Mouse (Mus musculus): ENCODE measurements around the gene Tcirg1. TPM values are rescaled to one million over a fixed set of nuclear protein-coding genes. Genes with fewer than 3 reads are reported as not detected.

The Tcirg1 gene
- polyA plus RNA-seq, 1 experiment, result 75.4 TPM

- no peak for DNase-seq (ENCODE audit: low read depth)
Observed at GRCm38 (mm10) chr19:3851979-3852681, 54.8 kb downstream of the Tcirg1 start.

GRCm38 (mm10) chr19:3851502-3851962, 55.4 kb downstream of the Tcirg1 start, which contains the start of gene Chka:
Gene Chka, plus strand, starts transcription at chr19:3851773.
- DNase-seq (ENCODE audit: low read depth), result no peak

- no peak for DNase-seq (ENCODE audit: low read depth)
Observed at GRCm38 (mm10) chr19:3850847-3851469, 56.0 kb downstream of the Tcirg1 start.

- DNase-seq (ENCODE audit: low read depth), result no peak
Observed at GRCm38 (mm10) chr19:3850076-3850475, 56.9 kb downstream of the Tcirg1 start.

GRCm38 (mm10) chr19:3849251-3849650, 57.7 kb downstream of the Tcirg1 start:
- DNase-seq (ENCODE audit: low read depth), result no peak

- no peak for DNase-seq (ENCODE audit: low read depth)
Observed at GRCm38 (mm10) chr19:3848207-3848808, 58.6 kb downstream of the Tcirg1 start.

GRCm38 (mm10) chr19:3847711-3848110, 59.2 kb downstream of the Tcirg1 start:
- no peak for DNase-seq (ENCODE audit: low read depth)

- DNase-seq (ENCODE audit: low read depth), result no peak
Observed at GRCm38 (mm10) chr19:3846676-3847604, 60.0 kb downstream of the Tcirg1 start.

Other genes starting within 250 kb of the Tcirg1 start
- 44.1 and 65.8 TPM in 2 replicates for gene Lrp5, start 220.6 kb downstream of the Tcirg1 start, polyA plus RNA-seq (2012; rRNA removed)
- gene 1810055G02Rik, start 198.8 kb downstream of the Tcirg1 start, polyA plus RNA-seq (2012; rRNA removed), result 48.9 and 69.4 TPM in 2 replicates
- 14.9 and 21.8 TPM in 2 replicates for gene Kmt5b, start 139.7 kb downstream of the Tcirg1 start, polyA plus RNA-seq (2012; rRNA removed)
- 53.3 and 55.9 TPM in 2 replicates for gene Chka, start 55.4 kb downstream of the Tcirg1 start, polyA plus RNA-seq (2012; rRNA removed)
- gene Ndufs8, start 5.6 kb upstream of the Tcirg1 start, polyA plus RNA-seq (2012; rRNA removed), result 225 and 260 TPM in 2 replicates
- gene Aldh3b1, start 22.7 kb upstream of the Tcirg1 start, polyA plus RNA-seq (2012; rRNA removed), result 9.2 and 12.7 TPM in 2 replicates
- gene Unc93b1, start 28.1 kb upstream of the Tcirg1 start, polyA plus RNA-seq (2012; rRNA removed), result 93.7 TPM in 2 replicates
- 0.51 and 0.86 TPM in 2 replicates for gene Aldh3b3, start 51.5 kb upstream of the Tcirg1 start, polyA plus RNA-seq (2012; rRNA removed)
- 20.1 and 30.9 TPM in 2 replicates for gene Aldh3b2, start 65.2 kb upstream of the Tcirg1 start, polyA plus RNA-seq (2012; rRNA removed)
- 45.4 and 50.9 TPM in 2 replicates for gene Acy3, start 79.4 kb upstream of the Tcirg1 start, polyA plus RNA-seq (2012; rRNA removed)
- gene Tbx10, start 85.6 kb upstream of the Tcirg1 start, polyA plus RNA-seq (2012; rRNA removed), result not detected in 2 replicates
- gene Nudt8, start 93.4 kb upstream of the Tcirg1 start, polyA plus RNA-seq (2012; rRNA removed), result 10.2 and 19.7 TPM in 2 replicates
- 1.3 and 1.4 TPM in 2 replicates for gene Gm49405, start 93.5 kb upstream of the Tcirg1 start, polyA plus RNA-seq (2012; rRNA removed)
- 5.5 and 6.1 TPM in 2 replicates for gene Doc2g, start 96.2 kb upstream of the Tcirg1 start, polyA plus RNA-seq (2012; rRNA removed)
- gene Ndufv1, start 105.7 kb upstream of the Tcirg1 start, polyA plus RNA-seq (2012; rRNA removed), result 152 and 165 TPM in 2 replicates
- gene Gstp1, start 130.9 kb upstream of the Tcirg1 start, polyA plus RNA-seq (2012; rRNA removed), result 787 and 813 TPM in 2 replicates
- gene Gstp2, start 138.9 kb upstream of the Tcirg1 start, polyA plus RNA-seq (2012; rRNA removed), result 14.7 and 39.9 TPM in 2 replicates
- gene Gstp3, start 152.4 kb upstream of the Tcirg1 start, polyA plus RNA-seq (2012; rRNA removed), result 0.93 and 3.0 TPM in 2 replicates
- gene Cabp2, start 174.4 kb upstream of the Tcirg1 start, polyA plus RNA-seq (2012; rRNA removed), result not detected in 2 replicates
- gene Cdk2ap2, start 190.0 kb upstream of the Tcirg1 start, polyA plus RNA-seq (2012; rRNA removed), result 162 and 208 TPM in 2 replicates
- gene Pitpnm1, start 192.9 kb upstream of the Tcirg1 start, polyA plus RNA-seq (2012; rRNA removed), result 68.4 and 81.9 TPM in 2 replicates
- 99.1 and 121 TPM in 2 replicates for gene Aip, start 218.7 kb upstream of the Tcirg1 start, polyA plus RNA-seq (2012; rRNA removed)
- 0.20 and 0.39 TPM in 2 replicates for gene Gpr152, start 232.7 kb upstream of the Tcirg1 start, polyA plus RNA-seq (2012; rRNA removed)
- gene Cabp4, start 236.9 kb upstream of the Tcirg1 start, polyA plus RNA-seq (2012; rRNA removed), result 0.15 and 0.28 TPM in 2 replicates
- gene Coro1b, start 241.5 kb upstream of the Tcirg1 start, polyA plus RNA-seq (2012; rRNA removed), result 251 and 287 TPM in 2 replicates
- 5.8 and 5.9 TPM in 2 replicates for gene Ptprcap, start 246.5 kb upstream of the Tcirg1 start, polyA plus RNA-seq (2012; rRNA removed)

Data from gonadal fat pad, adult 2 months (tissue).